In the genomic region with DNA sequence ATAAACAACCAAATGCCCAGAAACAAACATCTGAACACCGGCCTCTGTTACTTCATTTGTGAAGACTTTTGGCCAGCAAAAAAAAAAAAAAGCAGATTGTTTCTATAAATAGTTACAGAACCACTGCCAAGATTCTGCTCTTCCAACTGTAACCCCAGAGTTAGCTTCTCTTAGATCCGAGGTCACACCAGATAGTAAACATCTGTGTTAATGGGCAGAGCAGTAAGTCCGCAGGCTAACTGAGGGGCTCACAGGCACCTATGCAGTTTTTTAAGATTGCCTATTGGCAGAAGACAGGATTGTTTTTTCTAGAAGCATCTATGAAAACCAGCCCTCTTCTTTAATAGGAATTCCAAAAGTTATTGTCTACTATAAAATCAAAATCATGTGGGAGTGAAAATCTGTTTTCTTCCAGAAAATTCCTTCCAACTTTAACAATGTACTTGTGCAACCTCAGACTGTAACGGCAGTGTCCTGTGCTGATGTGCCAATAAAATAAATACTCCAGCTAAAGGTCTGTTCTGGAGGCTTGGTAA, we compare ENCODE assay signal across 31 mouse cellular contexts. TPM values are rescaled to one million over a fixed set of nuclear protein-coding genes. Genes with fewer than 3 reads are reported as not detected.
DNase-seq lines count a peak whose midpoint lies in the region; ATAC-seq and TF ChIP-seq lines count a peak whose summit lies in the region.
"Had no signal": no experiment of that assay in that cellular context is flagged by ENCODE, and none has a peak within 500 bp of the region (broad histone marks: within the 10 kb centered on the region; RNA-seq: fewer than 3 reads in every experiment).

No protein-coding gene starts in this region.

- H3K4me2 ChIP-seq in limb, embryonic 14.5 days (replicated peaks; ENCODE audit: low read depth, low read length, severe bottlenecking): no peak overlapping the region
- H3K4me2 ChIP-seq: forebrain, embryonic 12.5 days; liver, embryonic 15.5 days had no signal

- no peak for TF ChIP-seq CTCF in liver, adult 2 months (IDR thresholded peaks at IDR 0.05; ENCODE audit: low read depth, low read length)

- no peak overlapping the region for H3K27ac ChIP-seq in liver, adult 2 months (replicated peaks; ENCODE audit: insufficient read depth, low read depth, low read length)
- H3K27ac ChIP-seq in limb, embryonic 14.5 days (replicated peaks; ENCODE audit: low read depth, low read length): peak overlapping the region; percentile 64
- H3K27ac ChIP-seq: forebrain, embryonic 12.5 days; heart, embryonic 10.5 days; hindbrain, embryonic 10.5 days; hindbrain, postnatal 0 days; left cerebral cortex, adult 2 months; liver, embryonic 15.5 days had no signal

- TF ChIP-seq POLR2A in liver, adult 2 months (IDR thresholded peaks at IDR 0.05; ENCODE audit: extremely low read depth, insufficient read depth, low read length): no peak
- no peak for TF ChIP-seq POLR2A in limb, embryonic 14.5 days (IDR thresholded peaks at IDR 0.05; ENCODE audit: borderline replicate concordance, extremely low read depth, insufficient read depth, insufficient read length)

- H3K79me2 ChIP-seq in liver, adult 2 months (ENCODE audit: control insufficient read depth, insufficient read depth, low read length): no peaks in the 10 kb centered on the region

- no peaks in the 10 kb centered on the region for H3K27me3 ChIP-seq in liver, adult 2 months (ENCODE audit: control insufficient read depth, insufficient read depth, low read length)
- no peaks in the 10 kb centered on the region for H3K27me3 ChIP-seq in limb, embryonic 14.5 days (ENCODE audit: control insufficient read depth, insufficient read depth, low read length)
- H3K27me3 ChIP-seq: CH12.LX; forebrain, embryonic 12.5 days; liver, embryonic 15.5 days; megakaryocyte, embryonic 14.5 days had no signal

- peaks cover 9% of the 10 kb centered on the region; the same call in 1 of the 2 replicates for H3K9me3 ChIP-seq in limb, embryonic 14.5 days (ENCODE audit: control insufficient read depth, low read length)
- H3K9me3 ChIP-seq: heart, embryonic 10.5 days; liver, embryonic 15.5 days had no signal

- H3K4me3 ChIP-seq in liver, adult 2 months (ENCODE audit: insufficient read depth, low read depth, low read length): no peak overlapping the region
- H3K4me3 ChIP-seq in limb, embryonic 14.5 days (replicated peaks; ENCODE audit: low read length): no peak overlapping the region
- H3K4me3 ChIP-seq: forebrain, embryonic 12.5 days; heart, embryonic 10.5 days; hindbrain, embryonic 10.5 days; left cerebral cortex, adult 2 months; liver, embryonic 15.5 days; megakaryocyte, embryonic 14.5 days; myocyte had no signal

- H3K36me3 ChIP-seq in liver, adult 2 months (ENCODE audit: control insufficient read depth, insufficient read depth, low read length): no peaks in the 10 kb centered on the region
- H3K36me3 ChIP-seq in limb, embryonic 14.5 days (ENCODE audit: control insufficient read depth, insufficient read depth, low read length): no peaks in the 10 kb centered on the region
- H3K36me3 ChIP-seq: forebrain, embryonic 12.5 days; heart, embryonic 10.5 days; hindbrain, embryonic 10.5 days; liver, embryonic 15.5 days had no signal

- peak; percentile 31 for DNase-seq in heart, adult 11 months
- DNase-seq in heart, adult 18-20 months: no peak
- DNase-seq in liver, adult 2 months (ENCODE audit: extremely low read depth, low read depth, low spot score): peak; percentile 87
- no peak for DNase-seq in liver
- DNase-seq in NIH3T3 (ENCODE audit: low read depth): peak; percentile 73
- peak; percentile 75 for DNase-seq in limb, embryonic 14.5 days (ENCODE audit: low spot score)
- no peak for DNase-seq in urinary bladder, postnatal 25 days (ENCODE audit: low spot score)
- DNase-seq in frontal cortex, postnatal 14 days (ENCODE audit: low spot score in 2 of 2): no peak
- DNase-seq: adrenal gland, postnatal 36 days; cerebellum, adult 18-20 months; cerebellum, postnatal 25 days; embryo, embryonic 11 days; gastrocnemius, postnatal 36 days; left cerebral cortex, postnatal 4 days; midbrain, embryonic 14.5 days; spleen, adult 18-20 months; thymus, postnatal 36 days had no signal

- WGBS in liver, adult 2 months: 16% methylated on average over 4 of the region's 4 CpGs
- 29% methylated on average over 4 of the region's 4 CpGs for WGBS in limb, embryonic 14.5 days

- peak; percentile 90 for ATAC-seq in limb, embryonic 14.5 days (ENCODE audit: low FRiP score, low read depth)
- ATAC-seq: hindbrain, postnatal 0 days had no signal

- peaks cover 3% of the 10 kb centered on the region; the same call in 1 of the 2 replicates for H3K4me1 ChIP-seq in liver, adult 2 months (ENCODE audit: control insufficient read depth, insufficient read depth, low read length)
- H3K4me1 ChIP-seq in limb, embryonic 14.5 days (ENCODE audit: control insufficient read depth, insufficient read depth, low read length): peaks cover 11% of the 10 kb centered on the region
- H3K4me1 ChIP-seq: forebrain, embryonic 12.5 days; hindbrain, embryonic 10.5 days; liver, embryonic 15.5 days; megakaryocyte, embryonic 14.5 days had no signal

- H3K9ac ChIP-seq in liver, adult 2 months (ENCODE audit: low read depth, low read length): no peak overlapping the region
- H3K9ac ChIP-seq in limb, embryonic 14.5 days (ENCODE audit: low read depth, low read length, severe bottlenecking): no peak overlapping the region
- H3K9ac ChIP-seq: forebrain, embryonic 12.5 days; liver, embryonic 15.5 days had no signal

RNA-seq across cellular contexts. Expression of gene Tuba3b, which starts 25.5 kb away (rescaled TPM):
- total RNA-seq in heart, adult 18-20 months (2021): under 1 TPM; 0.30 to 0.41 TPM
- not detected in 2 replicates for total RNA-seq in liver, adult 2 months (2014; rRNA removed)
- not detected in 2 replicates for polyA plus RNA-seq in liver, adult 2 months (2012; rRNA removed)
- polyA plus RNA-seq in limb, embryonic 14.5 days (2012; rRNA removed): 0.04 TPM in 1 of 2 replicates, not detected in the other
- polyA plus RNA-seq in limb, embryonic 14.5 days (2014; fragmentation: Nextera tagmentation; extraction: Ambion mirVana): not detected in 2 replicates
- total RNA-seq: adrenal gland, postnatal 36 days; CH12.LX; gastrocnemius, postnatal 36 days; hindbrain, postnatal 0 days; layer of hippocampus, adult 8-10 months; left cerebral cortex, adult 2 months; left cerebral cortex, postnatal 4 days had no signal
- polyA plus RNA-seq: forebrain, embryonic 12.5 days; frontal cortex, adult 2 months; hindbrain, embryonic 10.5 days; hindbrain, postnatal 0 days; midbrain, embryonic 14.5 days; myocyte; neural tube, embryonic 14.5 days; stomach, embryonic 14.5 days had no signal

RNA-seq across cellular contexts. Expression of gene Lmntd1, which starts 26.9 kb away (rescaled TPM):
- total RNA-seq in heart, adult 18-20 months (2021): 1 to 10 TPM; 2.2 to 2.3 TPM
- not detected in 2 replicates for total RNA-seq in liver, adult 2 months (2014; rRNA removed)
- not detected in 2 replicates for polyA plus RNA-seq in liver, adult 2 months (2012; rRNA removed)
- 0.72 and 0.79 TPM in 2 replicates for polyA plus RNA-seq in limb, embryonic 14.5 days (2012; rRNA removed)
- polyA plus RNA-seq in limb, embryonic 14.5 days (2014; fragmentation: Nextera tagmentation; extraction: Ambion mirVana): 0.88 and 0.98 TPM in 2 replicates
- total RNA-seq: gastrocnemius, postnatal 36 days; MEL had no signal
- polyA plus RNA-seq: liver, embryonic 15.5 days; myocyte had no signal

Comparison
In these comparisons a context has a peak if more than half of its experiments do, and no peak if none do; other contexts are left out.
1. DNase-seq: peak in heart, adult 11 months (single experiment), liver, adult 2 months (single experiment), NIH3T3 (single experiment) and limb, embryonic 14.5 days (single experiment); none in heart, adult 18-20 months (0 of 2), liver (single experiment), urinary bladder, postnatal 25 days (single experiment) and frontal cortex, postnatal 14 days (0 of 2).